Mouse (Mus musculus) adrenal gland, adult (tissue): ENCODE results near the gene Tex37.
A peak's percentile ranks its signal among the peaks of the same experiment; 100 is the strongest.

Experiments
- DNase-seq, 2 experiments: peaks; one replicate each; pipeline ENCODE4 v3.0.0; 2022 to 2023; ENCODE audit warnings: low spot score in 1 of 2; ENCODE audit not compliant: inconsistent age in 2 of 2

Tex37 gene

GRCm38 (mm10) chr6:70918827-70919226 lies at the start of gene Tex37:
Tex37 (minus strand) TSS chr6:70918927.
- DNase-seq: no peak

GRCm38 (mm10) chr6:70968291-70968690 lies 49.6 kb upstream of the Tex37 start:
- DNase-seq: no peak

- no peak for DNase-seq
These were observed 48.7 kb upstream of the Tex37 start for GRCm38 (mm10) chr6:70967422-70967821.

- no peak for DNase-seq
These were observed 47.0 kb upstream of the Tex37 start for GRCm38 (mm10) chr6:70965694-70966093.

- DNase-seq: no peak
These were observed 45.5 kb upstream of the Tex37 start for GRCm38 (mm10) chr6:70964116-70964830.

- DNase-seq: no peak
These were observed 38.7 kb upstream of the Tex37 start for GRCm38 (mm10) chr6:70957341-70957940.

- DNase-seq: peak in 1 of 2 experiments; percentile 25
These were observed 38.2 kb upstream of the Tex37 start for GRCm38 (mm10) chr6:70956936-70957335.

GRCm38 (mm10) chr6:70956285-70956912 lies 37.7 kb upstream of the Tex37 start, which contains the start of gene Foxi3:
Foxi3 (plus strand) TSS chr6:70956531.
- peak in 1 of 2 experiments; percentile 21 for DNase-seq

- DNase-seq: peak in 1 of 2 experiments; percentile 20
These were observed 37.1 kb upstream of the Tex37 start for GRCm38 (mm10) chr6:70955841-70956240.

- peak in 1 of 2 experiments; percentile 23 for DNase-seq
These were observed 36.6 kb upstream of the Tex37 start for GRCm38 (mm10) chr6:70955291-70955800.

GRCm38 (mm10) chr6:70954040-70954439 lies 35.3 kb upstream of the Tex37 start:
- DNase-seq: peak in 1 of 2 experiments; percentile 60

GRCm38 (mm10) chr6:70953274-70953673 lies 34.5 kb upstream of the Tex37 start:
- DNase-seq: no peak

GRCm38 (mm10) chr6:70931801-70932200 lies 13.1 kb upstream of the Tex37 start:
- no peak for DNase-seq

GRCm38 (mm10) chr6:70921274-70922074 lies 2.7 kb upstream of the Tex37 start:
- DNase-seq: peak; percentile 23 to 73

GRCm38 (mm10) chr6:70912396-70912765 lies 6.3 kb downstream of the Tex37 start:
- DNase-seq: no peak

- peak; percentile 17 to 28 for DNase-seq
These were observed 6.9 kb downstream of the Tex37 start for GRCm38 (mm10) chr6:70911668-70912395.

- DNase-seq: no peak
These were observed 8.4 kb downstream of the Tex37 start for GRCm38 (mm10) chr6:70910285-70910684.

- no peak for DNase-seq
These were observed 9.2 kb downstream of the Tex37 start for GRCm38 (mm10) chr6:70909572-70909971.

GRCm38 (mm10) chr6:70903689-70904088 lies 15.0 kb downstream of the Tex37 start:
- no peak for DNase-seq

GRCm38 (mm10) chr6:70899594-70900003 lies 19.1 kb downstream of the Tex37 start:
- no peak for DNase-seq
